Mouse (Mus musculus): ENCODE results near the gene Fcgr4.

DNA sequence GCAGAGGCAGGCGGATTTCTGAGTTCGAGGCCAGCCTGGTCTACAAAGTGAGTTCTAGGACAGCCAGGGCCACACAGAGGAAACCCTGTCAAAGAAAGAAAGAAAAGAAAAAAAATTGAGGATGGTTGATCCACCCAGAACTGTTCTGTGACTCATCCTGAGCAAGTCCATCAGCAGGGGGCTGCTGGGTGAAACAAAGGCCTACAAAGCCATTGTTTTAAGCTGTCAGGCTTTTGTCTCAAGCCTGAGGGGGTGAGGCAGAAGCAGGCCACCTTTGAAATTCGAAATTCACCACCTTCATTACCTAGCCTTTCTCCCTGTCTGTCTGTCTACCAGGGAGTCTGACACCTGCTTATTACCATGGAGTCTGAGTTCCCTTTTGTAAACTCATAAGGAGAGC is 27.8 kb downstream of the Fcgr4 start:
- TF ChIP-seq CTCF (IDR thresholded peaks at IDR 0.05; ENCODE audit: borderline replicate concordance, control insufficient read depth, extremely low read depth, insufficient read depth, low read length, poor library complexity) (no peak), POLR2A (IDR thresholded peaks at IDR 0.05; ENCODE audit: control insufficient read depth, extremely low read depth, insufficient read depth, low read length, poor library complexity) (no peak)

All from thymus, adult 2 months (tissue).